Mouse (Mus musculus): Measurements from ENCODE around the gene Zfp668.

Gene Zfp668

DNA sequence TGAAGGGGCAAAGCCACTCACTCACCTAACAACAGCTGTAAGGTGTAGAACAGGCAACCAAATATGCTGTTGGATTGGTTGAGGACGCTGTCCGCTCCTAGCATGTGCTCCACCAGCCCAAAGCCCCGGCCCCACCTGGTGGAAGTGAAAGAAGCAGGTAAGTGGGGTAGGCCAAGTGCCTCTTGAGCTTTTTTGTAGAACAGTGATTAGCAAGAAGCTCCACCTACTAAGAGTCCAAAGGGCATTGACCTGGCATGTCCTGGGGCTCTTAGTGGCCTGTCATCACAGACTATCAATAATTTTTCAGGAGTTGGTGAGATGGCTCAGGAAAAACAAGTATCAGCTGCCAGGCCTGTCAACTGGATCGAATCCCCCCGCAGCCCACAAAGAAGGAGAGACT lies 17.9 kb upstream of the Zfp668 start:
- DNase-seq (ENCODE audit: low spot score), result no peak

DNA sequence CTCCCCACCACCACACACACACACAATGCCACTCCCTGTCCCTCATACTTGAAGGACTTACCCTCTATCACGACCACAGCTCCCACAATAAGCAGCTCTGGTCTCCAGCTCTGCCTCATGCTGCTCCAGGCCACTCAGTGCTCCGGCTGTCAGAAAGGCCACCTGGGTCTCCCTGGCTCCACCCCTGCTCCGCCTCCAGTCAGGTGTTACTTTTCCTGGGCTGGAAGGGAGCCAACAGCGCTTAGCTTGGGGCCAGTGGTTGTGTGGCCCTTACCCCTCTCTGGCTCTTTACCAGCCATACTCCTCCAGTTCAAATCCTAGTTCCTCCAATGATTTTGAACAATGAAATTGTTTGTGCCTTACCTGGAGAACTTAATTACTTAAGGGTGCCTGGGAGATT lies 14.2 kb upstream of the Zfp668 start, which contains the start of gene Prss53:
Gene Prss53, minus strand, starts transcription at position 173 of the 400 bp plus-strand sequence.
- no peak for DNase-seq (ENCODE audit: low spot score)

DNA sequence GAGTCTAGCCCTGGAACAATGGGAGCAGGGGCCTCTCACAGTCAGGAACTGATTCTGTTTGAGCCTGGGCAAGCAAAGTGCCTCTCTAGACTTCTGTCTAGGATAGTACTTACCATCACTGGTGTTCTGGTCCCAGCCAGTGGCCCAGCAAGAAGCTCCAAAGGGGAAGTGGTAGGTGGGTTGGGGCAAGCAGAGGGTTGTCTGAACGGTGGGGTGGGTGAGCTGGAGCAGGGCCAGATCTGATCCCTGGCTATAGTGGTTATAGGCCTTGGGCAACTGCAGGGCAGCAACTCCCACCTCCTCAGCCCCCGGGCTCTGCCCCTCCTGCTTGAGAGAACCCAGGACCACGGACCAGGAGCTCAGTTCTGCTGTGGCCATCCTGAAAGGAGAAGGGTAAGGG lies 12.2 kb upstream of the Zfp668 start:
- no peak for DNase-seq (ENCODE audit: low spot score)

DNA sequence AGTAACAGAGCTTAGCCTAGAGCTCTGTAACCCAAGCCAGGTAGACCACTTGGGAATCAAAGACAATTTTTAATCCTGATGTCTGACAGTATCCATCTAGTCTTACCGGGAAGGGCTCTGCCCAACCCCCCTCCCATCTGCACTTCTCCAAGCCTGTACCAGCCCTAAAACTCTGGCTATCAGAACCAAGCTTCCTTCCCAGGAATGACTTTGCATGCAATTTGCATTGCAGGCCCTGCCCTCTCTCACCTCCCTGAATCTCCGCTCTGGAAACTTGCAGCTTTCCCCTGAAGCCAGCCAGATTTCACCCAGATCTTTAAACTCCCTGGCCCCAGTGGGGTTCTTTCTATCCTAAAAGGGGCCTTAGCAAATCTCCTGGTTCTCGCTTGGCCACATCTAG lies 11.2 kb upstream of the Zfp668 start:
- DNase-seq (ENCODE audit: low spot score), result no peak

DNA sequence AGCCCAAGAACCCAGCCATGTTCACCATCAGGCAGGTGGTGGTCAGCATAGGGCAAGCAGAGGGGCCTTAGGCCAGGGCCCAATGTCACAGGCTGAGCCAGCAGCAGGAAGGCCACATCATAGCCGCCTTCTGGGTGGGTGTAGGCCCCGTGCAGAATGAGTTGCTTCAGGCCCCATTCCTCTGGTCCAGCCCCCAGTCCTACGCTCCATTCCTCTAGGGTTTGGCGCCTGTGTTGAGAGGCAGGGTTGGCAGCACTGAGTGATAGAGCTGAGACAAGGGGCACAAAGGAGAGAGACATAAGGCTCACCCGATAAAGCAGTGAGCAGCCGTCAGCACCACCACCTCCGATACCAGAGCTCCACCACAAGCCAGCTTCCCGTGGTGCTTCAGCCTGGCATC lies 10.6 kb upstream of the Zfp668 start:
- no peak for DNase-seq (ENCODE audit: low spot score)

DNA sequence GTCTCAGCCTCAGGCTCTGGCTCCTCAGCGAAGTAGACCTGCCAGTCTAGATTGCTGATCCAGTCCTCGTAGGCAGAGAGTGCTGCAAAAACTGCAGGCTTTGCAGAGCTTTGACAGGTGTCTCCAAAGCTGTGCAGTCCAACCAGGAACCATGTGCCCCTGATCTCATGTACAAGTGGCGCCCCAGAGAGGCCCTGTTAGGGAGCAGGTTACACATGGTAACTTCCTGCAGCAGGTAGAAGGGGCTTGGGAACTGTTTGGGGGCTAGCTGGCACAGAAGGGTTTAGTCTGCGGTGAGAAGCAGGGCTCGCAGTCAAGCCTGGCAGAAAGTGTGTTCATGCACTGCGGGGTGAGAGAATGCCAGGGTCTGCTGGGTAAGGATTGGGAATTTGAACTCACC lies 9.9 kb upstream of the Zfp668 start:
- no peak for DNase-seq (ENCODE audit: low spot score)

DNA sequence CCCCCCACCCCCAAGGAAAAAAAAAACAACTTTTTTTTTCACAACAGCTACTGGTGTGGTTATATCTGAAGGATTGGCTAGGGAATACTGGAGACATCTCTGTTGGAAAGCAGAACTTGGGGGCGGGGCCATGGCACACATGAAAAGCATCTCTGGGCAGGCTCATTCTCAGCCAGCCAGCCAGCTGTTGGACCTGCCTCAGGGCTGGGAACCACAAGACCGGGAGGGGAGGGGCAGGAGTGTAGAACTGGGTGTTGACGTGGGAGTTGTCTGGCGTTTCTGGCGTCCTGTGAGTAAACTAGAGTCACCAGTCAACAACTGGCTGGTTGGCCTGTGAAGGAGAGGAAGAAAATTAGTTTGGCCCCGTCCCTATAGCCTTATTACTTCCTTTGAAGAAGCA lies 9.3 kb upstream of the Zfp668 start:
- no peak for DNase-seq (ENCODE audit: low spot score)

DNA sequence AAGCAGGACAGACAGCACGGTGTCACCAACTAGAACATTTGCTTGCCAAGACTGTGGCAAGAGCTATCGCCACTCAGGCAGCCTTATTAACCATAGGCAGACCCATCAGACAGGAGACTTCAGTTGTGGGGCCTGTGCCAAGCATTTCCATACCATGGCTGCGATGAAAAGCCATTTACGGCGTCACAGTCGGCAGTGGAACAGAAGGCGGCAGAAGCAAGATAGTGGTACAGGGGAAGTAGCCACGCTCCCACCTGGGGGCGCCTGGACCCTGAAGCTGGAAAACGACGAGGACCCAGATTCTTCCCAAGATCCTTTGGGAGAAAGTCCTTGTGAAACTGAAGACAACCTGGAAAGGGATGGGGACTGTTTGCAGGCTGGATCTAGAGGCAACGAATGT lies 3.8 kb upstream of the Zfp668 start:
- DNase-seq (ENCODE audit: low spot score), result no peak

DNA sequence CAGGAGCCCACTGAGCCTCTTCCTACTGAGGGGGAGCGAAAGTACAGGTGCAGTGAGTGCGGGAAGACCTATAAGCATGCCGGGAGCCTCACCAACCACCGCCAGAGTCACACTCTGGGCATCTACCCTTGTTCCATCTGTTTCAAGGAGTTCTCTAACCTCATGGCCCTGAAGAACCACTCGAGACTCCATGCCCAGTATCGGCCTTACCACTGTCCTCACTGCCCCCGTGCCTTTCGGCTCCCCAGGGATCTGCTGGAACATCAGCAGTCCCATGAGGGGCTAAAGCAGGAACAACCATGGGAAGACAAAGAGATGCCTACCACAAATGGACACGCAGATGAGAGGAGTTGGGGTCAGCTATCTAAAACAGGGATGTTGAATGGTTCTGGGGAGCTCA lies 2.7 kb upstream of the Zfp668 start:
- DNase-seq (ENCODE audit: low spot score), result no peak

DNA sequence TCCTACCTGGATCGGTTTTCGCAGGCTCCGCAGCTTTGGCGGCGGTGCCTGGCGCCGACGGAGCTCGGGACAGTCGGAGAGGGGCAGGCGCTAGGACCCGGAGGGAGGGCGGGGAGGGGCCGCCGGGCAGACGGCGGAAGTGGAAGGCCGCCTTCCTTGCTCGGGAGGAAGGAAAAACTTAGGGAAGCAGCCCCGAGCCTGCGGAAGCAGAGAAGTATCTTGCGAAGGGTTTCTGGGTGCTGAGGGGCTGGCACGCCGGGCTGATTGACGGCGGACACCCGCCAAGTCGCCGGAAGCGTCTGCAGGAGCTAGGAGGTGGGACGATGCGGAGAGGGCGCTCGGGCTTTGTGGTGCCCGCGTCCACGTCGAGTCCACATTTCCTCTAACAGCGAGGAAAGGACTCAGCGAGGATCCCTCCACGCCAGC lies 574 bp downstream of the Zfp668 start, which contains the start of gene Zfp646:
Gene Zfp646, plus strand, starts transcription at position 181 of the 426 bp plus-strand sequence.
- DNase-seq (ENCODE audit: low spot score), result no peak

DNA sequence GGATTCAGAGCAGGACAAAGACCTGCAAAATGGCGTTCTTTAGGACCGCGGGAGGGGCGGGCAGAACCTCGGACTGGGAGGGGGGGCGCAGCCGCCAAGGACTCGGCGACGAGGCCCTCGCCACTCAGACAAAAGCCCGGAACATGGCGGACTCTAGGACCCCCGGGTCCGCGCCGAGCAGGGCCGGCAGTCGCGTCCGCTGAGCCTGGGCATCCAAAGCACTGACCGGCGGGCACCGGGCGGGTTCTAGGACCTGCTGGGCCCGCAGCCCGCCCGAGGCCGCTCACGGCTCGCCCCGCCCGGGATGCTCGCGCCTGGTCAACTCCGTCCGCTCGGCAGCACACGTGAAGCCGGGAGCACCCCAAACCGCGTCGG lies 1.0 kb downstream of the Zfp668 start:
- DNase-seq (ENCODE audit: low spot score), result peak; percentile 70

DNA sequence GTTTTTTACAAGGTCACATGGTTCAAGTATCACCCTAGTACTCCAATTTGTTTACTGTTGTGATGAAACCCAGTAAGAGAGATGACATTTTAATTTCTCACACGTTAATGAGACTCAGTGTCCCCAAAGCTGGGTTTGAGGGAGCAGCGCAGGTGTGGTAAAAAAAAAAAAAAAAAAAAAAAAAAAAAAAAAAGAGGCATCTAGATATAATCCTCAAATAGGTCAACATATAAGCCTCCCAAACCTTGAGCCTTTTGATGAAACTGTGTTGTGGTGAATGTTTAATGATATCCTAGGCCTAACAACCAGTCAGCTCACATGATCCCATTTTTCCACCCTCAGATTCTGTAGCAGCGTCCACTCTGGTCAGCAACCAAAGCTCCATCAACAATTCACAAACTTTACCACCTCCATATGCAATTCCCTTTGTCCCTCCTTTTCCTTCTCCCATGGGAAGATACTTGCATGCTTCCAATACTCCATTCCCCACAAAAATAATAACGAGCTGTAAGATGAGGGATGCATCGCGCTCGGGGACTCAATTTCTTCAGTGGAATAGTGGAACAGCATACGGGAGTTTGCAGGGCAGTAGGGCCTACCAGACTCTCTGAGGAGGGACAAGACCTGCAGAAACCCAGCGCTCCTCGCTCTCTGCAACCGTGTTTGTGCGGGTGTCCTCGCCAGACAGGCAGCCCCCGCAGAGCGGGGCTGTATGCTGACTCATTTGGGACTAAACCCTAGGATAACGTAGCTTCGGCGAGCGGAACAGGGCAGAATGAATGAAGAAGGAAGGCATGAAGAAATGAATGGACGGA lies 1.6 kb downstream of the Zfp668 start:
- peak; percentile 27 for DNase-seq (ENCODE audit: low spot score)

DNA sequence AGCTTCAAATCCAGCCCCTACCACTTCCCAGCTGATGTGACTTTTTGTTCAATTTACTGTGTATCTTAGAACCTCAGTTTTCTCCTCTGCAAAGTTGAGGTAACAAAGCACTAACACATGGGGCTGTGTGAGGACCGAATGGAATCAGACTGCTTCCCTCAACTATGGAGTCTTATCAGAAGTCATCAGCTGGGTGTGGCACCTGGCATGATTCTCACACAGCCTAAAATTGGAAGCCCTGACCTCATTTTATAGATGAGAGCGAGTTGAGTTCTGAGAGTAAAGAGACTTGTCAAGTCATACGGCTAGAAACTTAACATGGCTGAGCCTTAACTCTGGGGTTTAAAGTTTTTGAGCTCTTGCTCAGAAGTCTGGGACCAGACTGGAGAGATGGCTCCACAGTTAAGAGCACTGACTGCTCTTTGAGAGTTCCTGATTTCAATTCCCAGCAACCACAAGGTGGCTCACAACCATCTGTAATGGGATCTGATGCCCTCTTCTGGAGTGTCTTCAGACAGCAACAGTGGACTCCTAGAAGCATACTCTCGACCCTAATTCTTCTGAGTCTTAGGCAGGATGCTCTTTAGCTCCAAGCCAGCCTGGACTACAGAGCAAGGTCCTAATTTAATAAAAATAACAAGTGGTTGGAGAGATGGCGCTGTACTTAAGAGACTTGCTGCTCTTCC lies 6.3 kb downstream of the Zfp668 start:
- no peak for DNase-seq (ENCODE audit: low spot score)

DNA sequence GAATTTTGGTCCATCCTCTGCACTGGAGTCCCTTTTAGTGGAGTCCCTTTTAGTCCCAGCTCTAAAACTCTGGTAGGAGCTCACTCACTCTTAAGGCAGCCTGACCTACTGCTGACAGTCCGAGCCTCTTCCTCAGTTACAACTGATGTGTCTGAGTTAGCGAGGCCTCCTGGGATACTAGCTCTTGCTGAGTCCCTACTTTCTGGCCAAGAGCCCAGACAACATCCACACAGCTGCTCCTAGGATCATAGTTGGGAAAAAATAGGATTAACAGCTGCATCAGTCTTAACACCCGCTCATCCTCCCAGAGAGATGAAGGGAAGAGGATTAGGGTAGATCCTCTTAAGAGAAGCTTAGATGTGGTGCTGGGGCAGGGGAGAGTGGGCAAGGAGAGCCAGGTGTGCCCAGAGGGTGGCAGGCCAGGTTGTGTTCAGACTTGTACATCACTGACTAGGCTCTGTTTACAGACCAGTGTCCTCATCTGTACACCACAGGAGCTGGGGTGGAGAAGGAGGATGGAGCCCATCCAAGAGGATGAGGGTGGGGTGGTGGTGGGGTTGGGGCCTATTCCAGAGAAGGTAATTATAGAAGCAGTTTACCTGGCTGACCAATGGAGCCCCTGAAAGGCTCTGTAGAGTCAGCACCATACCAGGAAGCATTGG lies 7.3 kb downstream of the Zfp668 start:
- DNase-seq (ENCODE audit: low spot score), result no peak

DNA sequence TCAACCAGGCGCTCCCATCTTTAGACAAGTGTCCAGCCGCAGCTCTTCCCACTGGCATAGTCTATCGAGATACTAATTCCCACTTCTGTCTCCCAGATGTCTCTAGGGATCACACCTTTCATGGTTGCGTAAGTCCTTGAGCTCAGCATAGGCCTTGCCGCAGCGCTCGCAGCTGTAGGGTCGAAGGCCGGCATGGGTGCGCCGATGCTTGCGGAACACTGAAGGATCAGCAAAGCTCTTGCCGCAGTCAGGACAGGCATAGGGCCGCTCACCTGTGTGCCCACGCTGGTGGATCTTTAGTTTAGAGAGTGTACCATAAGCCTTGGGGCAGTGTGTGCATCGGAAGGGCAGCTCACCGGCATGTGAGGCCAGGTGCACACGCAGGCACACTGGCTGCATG lies 9.0 kb downstream of the Zfp668 start:
- no peak for DNase-seq (ENCODE audit: low spot score)

DNA sequence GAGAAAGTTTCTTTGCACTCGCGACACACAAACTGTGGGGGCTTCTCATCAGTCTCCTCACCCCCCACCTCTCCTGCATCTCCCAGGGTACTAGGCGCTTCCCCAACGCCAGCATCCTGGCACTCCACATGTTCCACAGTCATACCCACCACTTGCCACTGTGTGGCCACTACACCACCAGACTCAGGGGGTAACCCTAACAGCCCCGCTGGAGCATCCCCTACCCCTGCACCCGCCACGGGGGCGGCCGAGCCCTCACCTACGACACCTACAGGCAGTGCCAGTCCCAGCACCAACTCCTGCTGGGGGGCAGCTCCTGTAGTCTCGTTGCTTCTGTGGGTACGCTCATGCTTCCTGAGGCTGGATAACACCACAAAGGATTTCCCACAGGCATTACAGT lies 10.2 kb downstream of the Zfp668 start:
- DNase-seq (ENCODE audit: low spot score), result no peak

DNA sequence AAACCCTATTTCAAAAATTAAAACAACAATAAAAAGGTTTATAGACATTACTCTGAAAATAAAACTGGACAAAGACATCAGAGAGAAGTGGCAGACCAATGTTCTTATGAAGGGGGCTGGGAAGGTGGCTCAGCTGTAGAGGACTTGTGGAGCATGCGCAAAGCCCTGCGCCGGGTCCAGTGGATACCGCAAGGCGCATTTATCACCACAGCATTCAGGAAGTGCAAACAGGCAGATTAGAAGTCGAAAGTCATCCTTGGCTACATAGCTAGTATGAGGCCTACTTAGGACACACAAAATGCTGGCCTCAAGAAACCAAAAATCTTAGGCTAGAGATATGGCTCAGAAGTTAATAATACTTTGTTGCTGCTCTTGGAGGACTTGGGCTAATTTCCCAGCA lies 18.4 kb downstream of the Zfp668 start:
- no peak for DNase-seq (ENCODE audit: low spot score)

DNA sequence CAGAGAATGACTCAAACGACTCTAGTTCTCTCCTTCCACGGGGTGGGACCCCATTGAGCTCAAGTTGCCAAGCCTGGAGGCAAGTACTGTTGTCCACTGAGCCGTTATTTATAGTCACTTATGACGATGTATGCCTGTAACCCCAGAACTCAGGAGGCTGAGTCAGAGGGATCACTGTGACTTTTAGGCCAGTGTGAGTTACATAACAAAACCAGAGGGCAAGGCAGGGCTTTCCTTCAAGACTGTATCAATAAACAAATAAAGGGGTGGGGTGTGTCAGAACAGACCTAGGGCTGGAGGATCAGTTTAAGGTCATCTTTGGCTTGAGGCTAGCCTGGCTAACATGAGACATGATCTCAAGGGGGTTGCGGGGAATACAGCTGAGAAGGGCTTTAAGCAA lies 25.7 kb downstream of the Zfp668 start:
- DNase-seq (ENCODE audit: low spot score), result no peak

DNA sequence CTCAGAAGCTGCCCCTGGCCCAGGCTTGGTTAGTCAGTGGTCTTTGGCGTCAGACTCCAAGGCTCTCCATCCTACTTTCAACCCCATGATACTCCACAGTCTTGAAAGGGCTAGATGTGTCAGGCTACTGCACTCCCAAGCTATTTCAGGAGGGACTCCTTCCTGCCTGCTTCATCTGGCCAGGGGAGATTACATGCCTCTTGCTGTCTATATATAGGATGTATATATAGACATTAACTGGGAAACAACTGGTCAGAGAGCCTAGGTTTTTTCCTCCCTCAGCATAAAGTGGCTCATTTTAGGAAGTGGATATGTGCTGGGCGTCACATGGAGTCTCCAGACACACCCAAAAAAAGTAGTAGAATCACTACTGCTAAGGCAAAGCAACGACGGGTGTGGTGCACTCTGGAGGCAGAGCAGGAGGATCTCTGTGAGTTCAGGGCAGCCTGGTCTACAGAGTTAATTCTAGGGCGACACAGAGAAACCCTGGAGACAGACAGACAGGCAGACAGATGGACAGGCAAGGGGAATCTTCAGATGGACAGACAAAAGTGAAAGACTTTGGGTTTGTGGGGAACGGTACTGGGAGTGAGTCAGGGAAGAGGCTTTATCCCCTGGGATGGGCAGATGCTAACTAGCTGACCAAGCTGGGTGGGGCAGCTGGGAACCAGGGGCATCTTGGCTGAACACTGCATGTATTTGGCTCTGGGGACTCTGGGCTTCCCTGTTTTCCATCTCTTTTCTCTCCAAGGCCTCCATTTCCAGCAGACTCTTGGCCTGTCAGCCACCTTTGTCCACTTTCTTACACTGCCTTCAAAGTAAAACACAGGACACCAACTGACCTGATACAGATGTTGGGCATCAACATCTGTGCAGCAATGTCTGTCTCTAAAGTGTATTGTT lies 26.4 kb downstream of the Zfp668 start:
- no peak for DNase-seq (ENCODE audit: low spot score)

DNA sequence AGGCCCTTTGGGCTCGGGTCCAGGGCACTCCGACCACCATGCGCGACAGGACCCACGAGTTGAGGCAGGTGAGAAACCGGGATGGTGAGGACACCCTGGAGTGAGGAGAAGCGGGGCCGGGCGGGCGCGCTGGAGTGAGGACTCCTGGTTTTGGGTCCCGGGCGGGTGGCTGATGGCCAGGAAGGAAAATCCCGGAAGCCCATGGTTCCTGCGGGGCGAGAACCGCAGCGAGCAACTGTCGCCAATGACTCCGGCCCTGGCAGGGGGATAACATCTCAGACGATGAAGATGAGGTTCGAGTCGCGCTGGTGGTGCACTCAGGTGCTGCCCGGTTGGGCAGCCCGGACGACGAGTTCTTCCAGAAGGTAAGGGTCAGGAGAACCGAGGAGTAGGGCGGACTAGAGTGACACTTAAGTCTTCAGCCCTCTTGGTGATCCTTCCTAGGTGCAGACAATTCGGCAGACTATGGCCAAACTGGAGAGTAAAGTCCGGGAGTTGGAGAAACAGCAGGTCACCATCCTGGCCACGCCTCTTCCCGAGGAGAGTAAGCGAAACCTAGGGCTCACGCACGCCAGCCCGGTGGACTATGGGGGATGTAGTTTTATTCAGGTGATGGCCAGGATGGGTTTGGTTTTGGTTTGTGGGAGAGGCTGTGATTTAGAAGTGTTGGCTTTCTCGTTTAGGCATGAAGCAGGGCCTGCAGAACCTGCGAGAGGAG lies 34.5 kb downstream of the Zfp668 start:
- DNase-seq (ENCODE audit: low spot score), result peak; percentile 52

DNA sequence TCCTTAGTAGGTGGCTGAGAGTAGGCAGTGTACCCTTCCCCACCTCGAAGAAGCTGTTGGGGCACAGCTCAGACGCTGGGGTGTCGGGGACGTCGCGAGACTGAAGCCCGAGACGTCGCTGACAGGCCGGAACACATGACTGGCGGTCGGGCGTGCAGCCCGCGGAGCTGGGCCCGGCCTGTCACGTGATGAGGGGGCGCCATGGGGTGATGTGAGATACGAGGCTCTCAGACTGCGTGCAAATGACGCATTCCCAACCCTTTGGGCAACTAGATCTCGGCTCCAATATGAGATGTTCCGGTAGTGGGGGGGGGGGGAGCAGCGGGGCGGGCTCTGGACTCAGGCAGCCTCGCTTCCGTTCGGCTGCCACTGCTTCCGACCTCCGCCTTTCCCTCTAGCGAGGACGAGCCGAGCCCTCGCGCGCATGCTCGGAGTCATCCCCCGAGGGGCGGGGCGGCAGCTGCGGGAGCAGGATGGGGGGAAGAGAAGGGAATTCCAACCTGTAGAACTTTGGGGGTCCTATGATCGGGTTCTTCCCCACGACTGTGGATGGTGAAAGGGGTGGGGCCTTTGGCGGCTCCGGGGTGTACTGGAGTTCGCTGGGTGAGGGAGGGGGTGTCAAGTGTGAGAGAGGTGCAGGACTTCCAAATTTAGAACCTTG lies 35.2 kb downstream of the Zfp668 start:
- peak; percentile 75 for DNase-seq (ENCODE audit: low spot score)

Data from ovary, postnatal 10 days (tissue).